Mouse (Mus musculus) thymus, postnatal 4 days (tissue): Measurements from ENCODE around the gene Aplp2.

Source experiments
- DNase-seq: peaks from one replicate; pipeline ENCODE4 v3.0.0; 2021

Gene Aplp2

GRCm38 (mm10) chr9:31211690-31212499 lies at the start of gene Aplp2:
Gene Aplp2 (minus strand): TSS chr9:31211815.
- DNase-seq: peak; percentile 96

DNA sequence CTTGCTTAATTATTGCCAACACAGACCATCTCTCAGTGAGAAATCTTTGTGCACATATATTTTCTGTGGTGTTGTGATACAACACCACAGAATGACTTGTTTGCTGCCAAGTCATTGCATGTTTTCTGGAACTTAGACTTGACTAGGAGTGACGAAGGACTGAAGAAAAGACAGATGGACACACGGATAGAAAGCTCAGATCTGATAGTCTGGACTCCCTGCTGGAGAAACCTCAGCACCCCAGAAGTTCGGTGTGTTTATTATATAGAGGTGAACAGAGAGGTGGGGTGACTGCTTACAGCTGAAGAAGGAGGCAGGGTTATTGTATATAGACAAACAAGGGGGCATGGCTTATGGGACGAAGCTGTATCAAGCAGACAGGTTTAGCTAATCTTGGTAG lies 48.6 kb upstream of the Aplp2 start:
- DNase-seq: no peak

- DNase-seq: no peak
These were observed 46.6 kb upstream of the Aplp2 start for GRCm38 (mm10) chr9:31258237-31258636.

- DNase-seq: no peak
These were observed 44.3 kb upstream of the Aplp2 start for GRCm38 (mm10) chr9:31255953-31256352.

- DNase-seq: no peak
These were observed 43.0 kb upstream of the Aplp2 start for GRCm38 (mm10) chr9:31254697-31255004.

DNA sequence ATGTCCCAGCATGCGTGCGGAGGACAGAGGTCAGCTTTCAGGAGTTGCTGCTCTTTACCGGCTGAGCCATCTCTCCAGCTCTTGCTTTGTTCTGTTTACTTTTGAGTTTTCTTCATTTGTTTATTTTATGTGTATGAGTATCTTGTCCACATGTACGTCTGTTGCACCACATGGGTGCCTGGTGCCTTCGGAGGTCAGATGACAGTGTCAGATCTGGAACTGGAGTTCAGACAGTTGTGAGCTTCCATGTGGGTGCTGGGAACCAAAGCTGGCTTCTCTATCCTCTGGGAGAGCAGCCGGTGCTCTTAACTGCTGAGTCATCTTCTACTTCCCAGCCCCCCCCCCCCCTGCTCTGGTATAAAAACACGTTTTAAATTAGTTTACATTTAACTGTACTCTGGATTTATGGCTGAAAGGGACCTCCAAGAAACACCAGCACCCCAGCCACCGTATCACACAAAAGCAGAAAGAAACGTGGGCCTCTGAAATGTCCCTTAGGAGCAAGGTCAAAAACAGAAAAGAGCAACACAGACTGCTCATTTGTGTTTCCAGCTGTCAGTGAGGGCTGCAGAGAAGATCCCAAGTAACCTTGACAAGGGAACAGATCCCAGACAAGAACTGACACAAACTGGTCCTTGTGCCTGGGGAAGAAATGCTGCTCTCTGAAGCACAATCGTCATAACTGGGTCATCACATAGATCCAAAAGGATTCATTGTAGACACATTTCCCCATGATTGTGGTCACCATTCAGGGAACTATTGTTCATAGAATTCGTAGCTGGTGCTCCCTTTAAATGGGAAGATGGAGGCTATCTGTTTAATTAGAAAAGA lies 42.5 kb upstream of the Aplp2 start:
- DNase-seq: no peak

DNA sequence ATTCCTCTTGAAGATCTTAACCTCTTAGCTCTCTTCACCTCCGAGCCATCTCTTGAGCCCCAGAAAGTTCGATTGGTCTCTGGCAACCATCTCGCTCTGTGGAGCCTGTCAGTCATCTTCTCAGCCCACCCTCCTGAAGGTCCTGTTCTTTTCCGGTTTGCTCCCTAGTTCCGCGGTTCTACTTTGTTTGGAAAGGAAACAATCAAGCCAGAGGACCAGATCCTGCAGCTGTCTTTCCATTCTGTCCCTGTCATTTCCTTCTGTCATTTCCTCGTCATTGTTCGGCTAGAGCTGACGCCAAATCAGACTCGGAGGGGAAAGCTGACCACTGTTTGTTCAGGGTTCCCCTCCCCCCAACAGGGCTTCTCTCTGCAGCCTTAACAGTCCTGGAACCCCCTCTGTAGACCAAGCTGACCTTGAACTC lies 41.7 kb upstream of the Aplp2 start:
- no peak for DNase-seq

GRCm38 (mm10) chr9:31252182-31252799 lies 40.7 kb upstream of the Aplp2 start:
- peak; percentile 56 for DNase-seq

DNA sequence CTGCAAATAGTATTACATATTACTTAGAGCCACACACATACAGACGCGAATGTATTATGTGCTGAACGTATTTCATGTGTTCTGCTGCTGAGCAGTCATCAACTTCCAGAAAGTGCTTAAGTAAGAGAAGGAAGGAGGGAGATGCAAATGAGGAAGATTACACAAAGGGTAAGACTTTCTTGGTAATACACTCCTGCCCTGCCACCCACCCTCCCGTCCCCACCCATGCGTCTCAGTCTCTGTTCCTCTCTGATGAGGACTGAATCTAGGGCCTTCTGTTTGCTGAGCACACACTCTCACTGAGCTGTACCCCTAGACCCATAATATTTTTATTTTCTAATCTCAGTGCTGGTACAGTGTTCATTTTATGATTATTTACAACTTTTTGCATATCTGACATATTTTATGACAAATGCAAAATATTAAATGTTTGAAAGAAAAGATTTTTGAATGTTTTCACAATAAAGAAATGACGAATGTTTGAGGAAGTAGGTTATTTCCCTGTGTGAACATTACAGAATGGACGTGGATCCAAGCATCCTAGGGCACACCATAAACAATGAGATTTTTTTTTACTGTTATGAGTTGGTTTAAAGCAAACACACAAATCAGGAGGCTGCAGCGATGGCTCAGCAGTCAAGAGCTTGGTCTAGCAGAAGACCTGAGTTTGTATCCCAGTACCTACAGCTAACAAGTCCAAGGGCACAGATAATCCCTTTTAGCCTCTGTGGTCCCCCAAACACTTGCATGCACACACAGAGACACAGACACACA lies 36.0 kb upstream of the Aplp2 start:
- no peak for DNase-seq

- no peak for DNase-seq
These were observed 34.8 kb upstream of the Aplp2 start for GRCm38 (mm10) chr9:31246421-31246820.

DNA sequence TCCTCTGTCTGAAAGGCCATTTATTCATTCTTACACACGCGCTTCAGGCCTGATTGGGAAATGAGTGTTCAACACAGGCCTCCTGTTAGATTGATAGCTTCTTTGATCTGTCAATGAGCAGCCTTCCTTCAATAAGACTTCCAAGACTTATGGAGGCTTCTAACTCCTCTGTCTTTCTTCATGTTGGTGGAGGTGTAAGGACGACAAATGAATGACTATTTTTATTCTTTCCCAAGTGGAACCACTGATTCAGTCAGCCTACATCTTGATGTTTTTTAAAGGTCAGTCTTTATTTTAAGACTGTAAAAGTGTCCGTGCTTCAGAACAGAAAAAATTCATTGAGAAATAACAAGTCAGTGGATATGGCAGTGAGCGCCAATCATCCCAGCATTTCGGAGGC lies 33.4 kb upstream of the Aplp2 start:
- no peak for DNase-seq

- no peak for DNase-seq
These were observed 32.3 kb upstream of the Aplp2 start for GRCm38 (mm10) chr9:31243939-31244333.

- peak; percentile 24 for DNase-seq
These were observed 31.8 kb upstream of the Aplp2 start for GRCm38 (mm10) chr9:31243306-31243938.

- no peak for DNase-seq
These were observed 29.6 kb upstream of the Aplp2 start for GRCm38 (mm10) chr9:31241208-31241699.

GRCm38 (mm10) chr9:31240522-31241207 lies 29.1 kb upstream of the Aplp2 start:
- no peak for DNase-seq

DNA sequence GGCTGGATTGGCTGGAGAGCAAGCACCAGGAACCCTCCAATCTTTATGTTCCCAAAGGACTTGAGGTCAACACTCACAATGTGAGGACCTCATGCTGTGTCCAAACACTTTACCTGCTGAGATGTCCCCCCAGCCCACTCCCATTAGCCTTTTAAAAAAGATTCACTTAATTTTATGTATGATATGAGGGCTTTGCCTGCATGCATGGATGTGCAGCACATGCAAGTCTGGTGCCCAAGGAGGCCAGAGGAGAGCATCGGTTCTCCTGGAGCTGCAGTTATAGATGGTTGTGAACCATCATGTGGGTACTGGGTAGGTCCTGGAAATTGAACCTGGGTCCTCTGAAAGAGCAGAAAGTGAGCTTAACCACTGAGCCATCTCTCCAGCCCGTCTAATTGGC lies 27.9 kb upstream of the Aplp2 start:
- DNase-seq: no peak

DNA sequence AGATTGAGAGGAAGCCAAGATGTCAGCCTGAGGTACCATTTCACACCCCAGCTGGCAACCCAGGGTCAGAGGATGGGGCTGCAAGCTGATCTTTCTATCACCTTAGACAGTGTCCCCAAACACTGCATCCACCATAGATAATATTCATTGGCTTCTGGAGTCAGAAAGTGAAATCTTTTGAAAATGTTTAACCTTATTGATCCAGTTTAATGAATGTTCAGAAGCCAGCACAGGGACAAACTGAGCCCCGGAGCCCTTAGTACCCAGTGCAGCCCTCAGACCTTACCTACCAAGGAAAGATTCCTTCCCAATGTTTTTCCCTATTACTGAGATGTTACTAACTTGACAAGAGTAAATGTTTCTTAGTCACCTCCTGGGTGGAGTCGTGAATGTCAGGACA lies 26.9 kb upstream of the Aplp2 start:
- no peak for DNase-seq

GRCm38 (mm10) chr9:31236079-31236478 lies 24.5 kb upstream of the Aplp2 start:
- DNase-seq: no peak

GRCm38 (mm10) chr9:31235489-31235888 lies 23.9 kb upstream of the Aplp2 start:
- no peak for DNase-seq

- DNase-seq: no peak
These were observed 23.4 kb upstream of the Aplp2 start for GRCm38 (mm10) chr9:31235030-31235429.

DNA sequence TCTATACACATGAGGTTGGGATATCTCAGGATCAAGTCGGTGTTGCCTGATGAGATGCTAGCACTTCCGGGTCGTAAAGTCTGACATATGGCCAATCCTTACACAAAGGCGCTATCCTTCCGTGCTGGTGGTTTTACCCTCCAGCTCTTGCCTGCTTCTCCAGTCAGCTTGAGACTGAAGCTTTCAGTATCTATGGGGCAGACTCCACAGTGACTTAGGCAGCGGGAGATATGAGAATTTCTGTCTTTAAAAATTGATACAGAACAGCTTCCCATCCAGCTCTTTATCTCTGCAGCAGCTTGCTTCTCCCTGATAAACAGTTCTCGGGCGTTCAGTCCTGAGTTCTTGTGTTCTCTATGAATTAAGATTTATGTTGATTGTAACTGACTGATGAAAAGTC lies 14.9 kb upstream of the Aplp2 start:
- DNase-seq: no peak

GRCm38 (mm10) chr9:31225808-31226207 lies 14.2 kb upstream of the Aplp2 start:
- no peak for DNase-seq
